Mouse (Mus musculus) gastrocnemius, postnatal 10 days (tissue): ENCODE data around the gene Man1a2. TPM values are rescaled to one million over a fixed set of nuclear protein-coding genes. Genes with fewer than 3 reads are reported as not detected.

ENCODE experiments used
- total RNA-seq, 2 experiments: library from RNA; stranded (reverse); gene quantifications; 2 replicates each; pipeline ENCODE4 v1.2.3; 2021

The Man1a2 gene
- total RNA-seq, 2 experiments from 2014 or later = 45.5 to 52.2 TPM

Other genes starting within 250 kb of the Man1a2 start
- gene Tent5c, start 196.2 kb downstream of the Man1a2 start, total RNA-seq = 1 to 10 TPM; 6.0 to 8.8 TPM
- gene Vtcn1, start 140.0 kb upstream of the Man1a2 start, total RNA-seq = under 1 TPM; 0.35 to 0.88 TPM
- gene Trim45, start 236.7 kb upstream of the Man1a2 start, total RNA-seq = 1 to 10 TPM; 7.8 to 9.0 TPM